Mouse (Mus musculus) midbrain, embryonic 11.5 days (tissue): ENCODE results near the gene Wdr82. TPM values are rescaled to one million over a fixed set of nuclear protein-coding genes. Genes with fewer than 3 reads are reported as not detected.
A peak's percentile ranks its signal among the peaks of the same experiment; 100 is the strongest.

Source experiments
- ATAC-seq: fragments of 200-750 bp; cut with Nextera tagmentation; 2 replicates; pipeline ENCODE4 v1.8.0; 2017; ENCODE audit warnings: moderate TSS enrichment, moderate library complexity; ENCODE audit not compliant: low FRiP score
- DNase-seq: peaks from one replicate; pipeline ENCODE4 v3.0.0; 2015; ENCODE audit warnings: low spot score; ENCODE audit errors: missing footprints
- H3K27ac ChIP-seq: fragments of 300-500 bp; sonication (generic); 2 replicates; pipeline ENCODE4 v1.5.1; 2014; ENCODE audit warnings: low read depth, low read length
- H3K27me3 ChIP-seq: fragments of 300-500 bp; sonication (generic); 2 replicates; pipeline ENCODE4 v1.6.1; 2014; ENCODE audit warnings: mild to moderate bottlenecking, low read length, moderate library complexity, mixed read lengths; ENCODE audit not compliant: control insufficient read depth, insufficient read depth
- H3K36me3 ChIP-seq: fragments of 300-500 bp; sonication (generic); 2 replicates; pipeline ENCODE4 v1.6.1; 2014; ENCODE audit warnings: mild to moderate bottlenecking, low read length, moderate library complexity, mixed read lengths; ENCODE audit not compliant: control insufficient read depth, insufficient read depth
- H3K4me1 ChIP-seq: fragments of 300-500 bp; sonication (generic); 2 replicates; pipeline ENCODE4 v1.6.1; 2014; ENCODE audit warnings: low read length; ENCODE audit not compliant: control insufficient read depth, insufficient read depth
- H3K4me2 ChIP-seq: fragments of 300-500 bp; sonication (generic); 2 replicates; pipeline ENCODE4 v1.6.1; 2014; ENCODE audit warnings: mild to moderate bottlenecking, moderate library complexity
- H3K4me3 ChIP-seq: fragments of 300-500 bp; sonication (generic); 2 replicates; pipeline ENCODE4 v1.5.1; 2014; ENCODE audit warnings: low read depth, low read length
- H3K9ac ChIP-seq: fragments of 300-500 bp; sonication (generic); 2 replicates; pipeline ENCODE4 v1.6.1; 2014; ENCODE audit warnings: low read length
- H3K9me3 ChIP-seq: fragments of 300-500 bp; sonication (generic); 2 replicates; pipeline ENCODE4 v1.6.1; 2016; ENCODE audit warnings: low read length; ENCODE audit not compliant: control insufficient read depth
- WGBS: fragments of 180-500 bp; shearing (Covaris S2); extraction: QIAGEN DNeasy Blood & Tissue Kit; methylation state at CpG from one replicate; pipeline ENCODE4 v1.1.7; 2014; 5-methylcytosine and 5-hydroxymethylcytosine counted together
- microRNA counts: library from miRNA; unstranded; fragments of <30 nt; microRNA quantifications from one replicate; lab custom pipeline; 2015
- microRNA-seq: library from miRNA; unstranded; fragments of <30 nt; microRNA quantifications from one replicate; pipeline ENCODE4, GENCODE M21; 2017
- polyA plus RNA-seq: library from polyadenylated mRNA; unstranded; fragments of >200 nt; fragmentation: Nextera tagmentation; extraction: Ambion mirVana; gene quantifications from 2 replicates; pipeline ENCODE4 v1.2.1, GENCODE M21; 2014

Gene Wdr82
- polyA plus RNA-seq, 1 experiment from 2014 or later, result 32.6 TPM

- H3K27me3 ChIP-seq, result no peaks in the 10 kb centered on the region
- no peaks in the 10 kb centered on the region for H3K4me1 ChIP-seq
- no peak overlapping the region for H3K4me2 ChIP-seq
- no peak overlapping the region for H3K9ac ChIP-seq
- WGBS, result 83% methylated on average over 6 of the region's 6 CpGs
- ATAC-seq (no peak), DNase-seq (no peak)
- peaks cover 17% of the 10 kb centered on the region for H3K36me3 ChIP-seq
- H3K27ac ChIP-seq, result no peak overlapping the region
- H3K4me3 ChIP-seq, result no peak overlapping the region
- no peaks in the 10 kb centered on the region for H3K9me3 ChIP-seq
These were observed 63.2 kb downstream of the Wdr82 start for GRCm38 (mm10) chr9:106233953-106234352.

- H3K27me3 ChIP-seq, result no peaks in the 10 kb centered on the region
- no peaks in the 10 kb centered on the region for H3K4me1 ChIP-seq
- H3K9me3 ChIP-seq, result no peaks in the 10 kb centered on the region
- ATAC-seq (no peak), DNase-seq (no peak)
- no peak overlapping the region for H3K4me3 ChIP-seq
- 93% methylated on average over 23 of the region's 23 CpGs for WGBS
- H3K4me2 ChIP-seq, result no peak overlapping the region
- no peak overlapping the region for H3K9ac ChIP-seq
- no peak overlapping the region for H3K27ac ChIP-seq
- H3K36me3 ChIP-seq, result peaks cover 24% of the 10 kb centered on the region
These were observed 64.6 kb downstream of the Wdr82 start for GRCm38 (mm10) chr9:106235194-106235830.

- H3K27me3 ChIP-seq, result no peaks in the 10 kb centered on the region
- whole genome bisulfite sequencing, result 92% methylated on average over 23 of the region's 23 CpGs
- ATAC-seq (no peak), DNase-seq (no peak)
- H3K9me3 ChIP-seq, result no peaks in the 10 kb centered on the region
- no peak overlapping the region for H3K27ac ChIP-seq
- H3K36me3 ChIP-seq, result peaks cover 24% of the 10 kb centered on the region
- no peak overlapping the region for H3K9ac ChIP-seq
- no peak overlapping the region for H3K4me3 ChIP-seq
- H3K4me2 ChIP-seq, result no peak overlapping the region
- no peaks in the 10 kb centered on the region for H3K4me1 ChIP-seq
These were observed 65.6 kb downstream of the Wdr82 start for GRCm38 (mm10) chr9:106236156-106236817.

GRCm38 (mm10) chr9:106236818-106237211, 66.1 kb downstream of the Wdr82 start:
- H3K36me3 ChIP-seq, result peaks cover 28% of the 10 kb centered on the region
- H3K4me3 ChIP-seq, result no peak overlapping the region
- no peak for DNase-seq
- no peak overlapping the region for H3K4me2 ChIP-seq
- H3K27me3 ChIP-seq, result no peaks in the 10 kb centered on the region
- H3K27ac ChIP-seq, result no peak overlapping the region
- no peak overlapping the region for H3K9ac ChIP-seq
- 58% methylated on average over 3 of the region's 3 CpGs for WGBS
- ATAC-seq, result no peak
- no peaks in the 10 kb centered on the region for H3K9me3 ChIP-seq
- H3K4me1 ChIP-seq, result no peaks in the 10 kb centered on the region

GRCm38 (mm10) chr9:106237401-106237800, 66.7 kb downstream of the Wdr82 start:
- Histone ChIP-seq H3K4me3 (no peak overlapping the region), H3K27ac (no peak overlapping the region), H3K4me2 (no peak overlapping the region), H3K4me1 (no peaks in the 10 kb centered on the region), H3K27me3 (no peaks in the 10 kb centered on the region), H3K36me3 (peaks cover 28% of the 10 kb centered on the region), H3K9ac (no peak overlapping the region), H3K9me3 (no peaks in the 10 kb centered on the region)
- ATAC-seq (no peak), DNase-seq (no peak)
- 90% methylated on average over 8 of the region's 8 CpGs for WGBS

GRCm38 (mm10) chr9:106237878-106238277, 67.2 kb downstream of the Wdr82 start:
- no peak overlapping the region for H3K4me3 ChIP-seq
- DNase-seq (no peak), ATAC-seq (no peak)
- no peaks in the 10 kb centered on the region for H3K9me3 ChIP-seq
- no peaks in the 10 kb centered on the region for H3K4me1 ChIP-seq
- no peaks in the 10 kb centered on the region for H3K27me3 ChIP-seq
- H3K4me2 ChIP-seq, result no peak overlapping the region
- H3K9ac ChIP-seq, result no peak overlapping the region
- H3K27ac ChIP-seq, result no peak overlapping the region
- WGBS, result 95% methylated on average over 10 of the region's 10 CpGs
- peaks cover 28% of the 10 kb centered on the region for H3K36me3 ChIP-seq

MicroRNAs encoded within 50 kb of the gene (microRNA counts, 519-probe panel; counts per million panel counts)
- microRNA mmu-let-7g (lab: Ali Mortazavi, UCI), result 6,043 counts per million, percentile 82 among the panel's probes with 10 or more counts

Small RNAs within 50 kb of the gene (microRNA-seq; reads per million reads assigned to microRNA genes)
- gene Mir135a-1 (316 reads per million, percentile 68 among the genes with 10 or more reads in this experiment), gene Mirlet7g (14,919 reads per million, percentile 97 among the genes with 10 or more reads in this experiment)

Other genes with a start within 250 kb of the Wdr82 start
- 0.03 TPM in 2 replicates for gene Col6a5, start 210.3 kb upstream of the Wdr82 start, polyA plus RNA-seq
- gene Col6a4, start 74.1 kb upstream of the Wdr82 start, polyA plus RNA-seq, result 0.11 TPM in 1 of 2 replicates, not detected in the other
- gene Glyctk, start 12.8 kb upstream of the Wdr82 start, polyA plus RNA-seq, result 5.6 and 6.3 TPM in 2 replicates
- 23.6 and 26.9 TPM in 2 replicates for gene Ppm1m, start 28.8 kb downstream of the Wdr82 start, polyA plus RNA-seq
- 55.6 and 61.4 TPM in 2 replicates for gene Twf2, start 32.2 kb downstream of the Wdr82 start, polyA plus RNA-seq
- 0.15 TPM in 1 of 2 replicates, not detected in the other for gene Tlr9, start 51.7 kb downstream of the Wdr82 start, polyA plus RNA-seq
- gene Alas1, start 77.7 kb downstream of the Wdr82 start, polyA plus RNA-seq, result 91.0 and 91.4 TPM in 2 replicates
- 29.4 and 30.9 TPM in 2 replicates for gene Poc1a, start 110.1 kb downstream of the Wdr82 start, polyA plus RNA-seq
- gene Dusp7, start 197.7 kb downstream of the Wdr82 start, polyA plus RNA-seq, result 16.1 and 17.0 TPM in 2 replicates